Mouse (Mus musculus) kidney, postnatal 4 days (tissue): ENCODE measurements at regions not wholly inside any gene's neighbourhood (a gene's known extent, or its start where the extent isn't known, plus 50 kb on each side); places are given as distances from the start of the nearest gene placed in this dataset.

Experiments
- DNase-seq, 2 experiments: peaks; one replicate each; pipeline ENCODE4 v3.0.0; 2021; ENCODE audit warnings: mixed read lengths in 2 of 2

GRCm38 (mm10) chr10:109607121-109607520 is 596.3 kb upstream of the Syt1 start:
- DNase-seq = no peak

GRCm38 (mm10) chr10:109603241-109603640 is 592.5 kb upstream of the Syt1 start:
- no peak for DNase-seq

DNA sequence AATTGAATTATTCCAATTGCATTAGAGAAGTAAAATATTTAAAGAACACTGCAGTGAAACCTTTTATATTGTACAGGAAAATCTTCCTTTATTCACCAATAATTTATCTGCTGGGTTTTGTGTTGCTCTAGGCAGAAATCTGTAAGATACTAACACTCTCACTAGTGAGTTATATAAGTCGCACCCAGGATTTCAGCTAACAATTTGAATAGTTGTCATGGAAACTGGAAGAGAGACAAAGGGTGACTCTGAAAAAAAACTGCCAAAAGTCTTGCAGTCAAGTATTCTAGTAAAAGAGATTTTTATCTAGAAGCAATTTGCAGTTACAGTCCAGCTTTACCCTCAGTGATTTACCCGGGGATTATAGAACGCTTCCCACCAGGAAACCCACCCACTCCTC is 587.8 kb upstream of the Syt1 start:
- no peak for DNase-seq

DNA sequence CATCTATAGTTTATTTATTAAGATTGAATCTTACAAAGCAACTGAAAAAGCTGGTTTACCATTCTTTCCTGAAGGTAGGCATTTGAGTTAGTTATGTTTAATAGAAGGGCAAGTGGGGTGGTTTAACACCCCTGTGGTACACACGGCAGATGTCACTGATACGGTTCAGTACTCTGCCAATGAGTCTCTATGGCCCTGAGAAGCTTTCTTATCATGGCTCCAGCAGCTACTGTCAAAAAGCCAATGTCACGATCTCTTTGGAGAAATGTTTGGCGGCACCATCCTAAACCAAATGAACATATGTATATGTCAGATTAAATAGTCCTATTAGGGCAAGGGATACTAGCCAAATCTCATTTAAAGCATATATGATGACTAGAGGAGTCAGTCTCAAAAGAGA is 562.4 kb upstream of the Syt1 start:
- DNase-seq = no peak

- DNase-seq = no peak
Measured at GRCm38 (mm10) chr10:109569798-109570197, 559.0 kb upstream of the Syt1 start.

DNA sequence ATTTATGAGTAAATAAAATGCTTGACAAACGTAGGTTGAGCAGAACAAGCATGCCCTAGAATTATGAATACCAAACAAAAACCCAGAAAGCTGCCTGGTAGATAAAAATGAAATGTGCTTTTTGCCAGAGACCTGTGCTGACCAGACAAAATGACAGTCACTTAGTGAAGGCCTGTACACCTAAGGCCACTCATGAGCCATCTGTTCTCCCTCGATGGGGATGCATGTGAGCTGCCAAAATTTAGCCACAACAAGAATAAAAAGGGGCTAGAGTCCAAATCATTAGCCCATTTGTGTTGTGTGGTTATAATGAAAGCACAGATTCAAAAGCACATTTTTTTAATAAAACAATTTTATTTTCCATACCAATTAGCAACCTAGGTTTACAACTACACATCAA is 555.9 kb upstream of the Syt1 start:
- DNase-seq = no peak

GRCm38 (mm10) chr10:109561638-109562037 is 550.9 kb upstream of the Syt1 start:
- DNase-seq = no peak

- no peak for DNase-seq
Measured at GRCm38 (mm10) chr10:109561094-109561493, 550.3 kb upstream of the Syt1 start.

DNA sequence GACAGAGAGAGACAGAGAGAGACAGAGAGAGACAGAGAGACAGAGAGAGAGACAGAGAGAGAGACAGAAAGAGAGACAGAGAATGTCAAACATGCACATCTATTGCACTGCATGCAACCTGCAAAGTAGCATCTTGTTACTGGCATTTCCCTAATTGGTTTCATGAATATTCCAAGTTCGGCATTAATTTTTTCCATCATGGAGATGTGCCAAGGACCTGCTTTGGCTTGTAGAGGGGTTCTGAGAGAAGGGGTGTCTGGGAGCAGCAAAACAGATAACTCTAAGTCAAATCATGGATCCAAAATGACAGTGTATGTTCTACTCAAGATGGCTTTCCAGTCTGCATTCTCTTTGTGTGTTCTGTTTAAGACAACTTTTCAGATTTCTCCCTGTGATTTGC is 532.5 kb upstream of the Syt1 start:
- no peak for DNase-seq

- no peak for DNase-seq
Measured at GRCm38 (mm10) chr10:109540229-109540628, 529.4 kb upstream of the Syt1 start.

DNA sequence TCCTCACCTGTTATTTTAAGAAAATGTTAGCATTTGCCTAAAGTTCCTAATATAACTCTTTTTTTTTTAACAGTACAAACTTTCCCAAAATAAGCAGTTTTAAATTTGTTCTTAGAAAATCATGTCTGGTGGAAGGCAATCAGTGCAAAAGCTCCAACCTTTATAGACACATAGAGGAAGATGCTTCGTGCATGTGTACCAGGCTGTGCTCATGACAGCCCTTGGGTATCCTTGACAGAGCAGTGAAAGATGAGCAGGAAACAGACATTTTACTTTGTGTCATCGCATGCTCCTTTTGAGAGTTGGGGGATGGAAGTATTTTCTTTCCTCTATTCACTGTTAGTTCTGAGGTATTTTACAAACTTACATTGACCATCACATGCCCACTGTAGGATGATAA is 517.3 kb upstream of the Syt1 start:
- no peak for DNase-seq

DNA sequence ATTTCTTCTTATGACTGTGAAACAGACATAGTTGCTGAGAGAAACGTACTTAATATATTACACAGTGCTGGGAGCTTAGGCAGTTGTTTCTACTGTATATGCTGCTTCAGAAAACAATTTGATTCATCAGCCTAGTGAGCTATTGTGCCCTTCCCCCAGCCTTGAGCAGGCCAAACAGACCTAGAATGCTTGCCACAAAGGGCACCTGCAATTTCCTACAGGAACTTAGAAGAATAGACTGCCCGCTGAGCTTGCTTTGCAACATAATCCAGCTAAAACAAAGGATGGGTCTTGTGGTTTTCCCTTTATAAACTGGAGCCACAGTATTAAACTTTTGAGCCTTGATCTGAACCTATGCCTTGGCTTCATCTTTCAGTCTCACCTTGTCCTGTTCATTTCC is 510.9 kb upstream of the Syt1 start:
- DNase-seq = no peak

DNA sequence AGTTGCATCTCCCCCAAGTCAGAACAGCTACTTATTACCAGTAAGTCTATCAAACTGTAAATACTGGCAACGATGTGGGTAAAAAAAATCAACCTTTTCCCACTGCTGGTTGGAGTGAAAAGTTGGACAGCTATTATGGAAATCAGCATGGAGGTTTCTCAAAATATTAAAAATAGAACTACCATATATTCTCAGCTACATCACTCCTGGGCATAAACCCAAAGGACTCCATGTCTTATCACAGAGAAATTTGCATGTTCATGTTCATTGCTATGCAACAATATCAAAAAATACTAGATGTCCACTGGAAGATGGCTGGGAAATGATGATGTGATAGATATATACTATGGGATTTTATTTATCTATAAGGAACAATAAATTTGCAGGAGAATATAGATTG is 506.9 kb upstream of the Syt1 start:
- DNase-seq = no peak

DNA sequence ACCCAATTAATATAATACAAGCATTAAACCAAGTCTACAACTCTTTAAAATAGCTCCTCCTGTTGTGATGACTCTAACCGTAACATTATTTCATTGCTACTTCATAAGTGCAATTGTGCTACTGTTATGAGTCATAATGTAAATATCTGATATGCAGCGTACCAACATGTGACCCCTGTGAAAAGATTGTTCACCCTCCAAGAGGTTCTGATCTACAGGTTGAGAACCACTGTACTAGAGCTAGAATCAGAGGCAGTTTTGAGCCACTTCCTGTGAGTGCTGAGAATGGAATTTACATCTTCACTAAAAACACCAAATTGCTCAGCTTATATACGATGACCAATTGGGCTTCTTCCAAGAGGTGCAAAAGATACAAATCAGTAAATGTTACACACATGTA is 504.4 kb upstream of the Syt1 start:
- no peak for DNase-seq

DNA sequence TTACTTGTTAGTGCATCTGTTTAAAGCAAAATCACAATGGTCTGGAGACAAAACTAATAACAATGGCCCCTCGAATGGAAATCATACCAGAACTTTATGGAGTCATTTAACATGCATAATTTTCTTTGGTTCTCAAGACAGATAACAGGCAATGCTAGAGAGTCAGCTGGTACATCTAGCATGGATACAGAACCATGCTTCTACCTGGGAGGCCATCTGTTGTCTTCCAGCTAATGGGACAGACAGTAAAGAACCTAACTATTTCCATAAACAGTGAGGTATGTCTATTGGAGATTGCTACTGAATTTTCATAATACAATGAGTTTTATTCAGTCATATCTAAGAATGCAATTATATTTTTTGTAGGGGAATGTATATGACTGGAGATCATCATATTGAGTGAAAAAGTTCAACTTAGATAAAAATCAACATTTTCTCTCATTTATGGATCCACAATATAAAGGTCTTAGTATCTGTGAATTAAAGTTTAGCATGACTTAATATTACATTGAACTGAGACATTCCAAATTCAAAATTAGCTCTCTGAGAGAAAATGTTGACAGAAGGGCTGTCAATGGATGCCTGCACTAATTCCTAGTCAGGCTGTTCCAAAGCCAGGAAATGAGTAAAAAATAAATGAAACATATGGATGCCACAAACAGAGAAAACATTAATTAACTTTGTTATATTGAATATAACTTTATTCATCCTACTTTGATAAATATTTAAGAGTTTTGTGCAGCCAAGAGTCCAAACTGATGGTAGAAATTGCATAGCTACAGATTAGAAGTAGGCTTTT is 500.3 kb upstream of the Syt1 start:
- DNase-seq = no peak

- DNase-seq = no peak
Measured at GRCm38 (mm10) chr10:109508553-109508952, 497.8 kb upstream of the Syt1 start.

GRCm38 (mm10) chr10:109507228-109507627 is 496.4 kb upstream of the Syt1 start:
- no peak for DNase-seq

DNA sequence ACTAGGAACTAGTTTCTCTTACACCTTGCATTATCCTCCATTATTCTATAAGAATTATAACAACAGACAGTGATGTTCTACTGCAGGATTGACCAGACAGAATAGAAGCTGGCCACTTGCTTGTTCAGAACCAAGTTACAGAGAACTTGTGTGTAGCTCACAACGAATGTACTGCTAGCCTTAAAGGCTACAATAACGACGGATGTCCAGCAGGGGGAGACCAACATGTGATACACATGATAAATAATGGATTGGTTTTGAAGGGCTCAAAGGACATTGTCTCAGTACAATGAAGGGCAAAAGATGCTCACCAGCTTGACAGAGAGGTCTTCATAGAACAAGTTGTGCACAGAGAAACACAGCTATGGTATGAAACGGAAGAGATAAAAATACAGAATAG is 493.9 kb upstream of the Syt1 start:
- DNase-seq = peak; percentile 9 to 10

- DNase-seq = no peak
Measured at GRCm38 (mm10) chr10:109500861-109501260, 490.1 kb upstream of the Syt1 start.

- no peak for DNase-seq
Measured at GRCm38 (mm10) chr10:109498301-109498700, 487.5 kb upstream of the Syt1 start.

DNA sequence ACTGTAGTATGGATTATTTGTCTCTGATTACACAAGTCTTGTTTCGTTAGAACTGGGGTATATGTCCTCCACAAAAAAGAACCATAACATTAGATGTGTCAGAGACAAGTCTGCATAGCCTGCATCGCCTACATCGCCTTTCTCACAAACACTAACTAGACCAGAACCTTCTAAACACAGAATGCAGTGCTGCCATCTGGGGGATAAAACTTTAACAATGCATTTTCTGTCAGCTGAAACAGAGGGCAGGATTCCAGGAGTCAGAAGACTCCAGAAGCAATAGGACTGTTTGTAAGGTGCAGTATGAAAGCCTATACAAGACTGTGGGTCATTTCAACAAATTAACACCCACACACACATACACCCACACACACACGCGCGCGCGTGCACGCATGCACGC is 485.4 kb upstream of the Syt1 start:
- peak; percentile 18 to 34 for DNase-seq

- no peak for DNase-seq
Measured at GRCm38 (mm10) chr10:109490765-109491164, 480.0 kb upstream of the Syt1 start.

DNA sequence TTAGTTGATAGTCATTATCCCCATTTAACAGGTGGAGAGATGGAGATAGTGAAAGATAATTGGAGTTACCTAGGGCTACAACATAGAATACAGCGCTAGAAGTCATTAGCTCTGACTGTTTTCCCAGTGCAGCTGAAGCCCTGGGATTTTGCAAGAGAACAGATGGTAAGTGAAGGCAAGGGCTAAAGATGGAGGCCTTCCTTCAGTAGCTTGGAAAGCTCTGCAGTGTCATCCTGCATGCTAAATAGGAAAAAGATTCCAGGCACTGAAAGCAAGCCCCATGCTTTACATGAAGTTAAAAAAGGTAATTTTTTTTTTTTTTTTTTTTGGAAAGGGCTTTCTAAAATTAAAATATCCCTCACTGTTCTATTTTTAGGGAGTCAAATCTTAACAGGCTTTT is 477.2 kb upstream of the Syt1 start:
- no peak for DNase-seq

GRCm38 (mm10) chr10:109486917-109487604 is 476.3 kb upstream of the Syt1 start:
- no peak for DNase-seq

DNA sequence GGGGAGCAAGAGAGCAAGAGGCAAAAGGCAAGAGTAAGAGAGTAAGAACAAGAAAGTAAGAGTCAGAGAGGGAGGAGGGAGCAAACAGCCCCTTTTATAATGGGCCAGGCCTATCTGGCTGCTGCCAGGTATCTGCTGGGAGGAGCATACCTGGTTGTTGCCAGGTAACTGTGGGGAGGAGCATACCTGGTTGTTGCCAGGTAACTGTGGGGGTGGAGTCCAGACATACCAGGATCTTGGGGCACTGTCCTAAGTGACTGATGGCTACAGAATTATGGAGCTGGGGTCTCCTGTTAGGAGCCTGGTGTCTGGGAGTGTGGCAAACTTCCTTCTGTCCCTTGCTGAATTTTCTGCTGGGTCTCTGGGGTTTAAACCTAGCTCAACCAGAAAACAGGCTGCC is 469.8 kb upstream of the Syt1 start:
- no peak for DNase-seq
